Mouse (Mus musculus): ENCODE data around the gene Azgp1. TPM values are rescaled to one million over a fixed set of nuclear protein-coding genes. Genes with fewer than 3 reads are reported as not detected.
"Not testable (repeated sequence)": the region's sequence is repeated elsewhere in the genome, so short reads cannot be mapped to it uniquely, and the experiment has no call there.

Azgp1 gene
- polyA plus RNA-seq, 1 experiment from 2014 or later: 0.25 TPM

- WGBS: 61% methylated on average over 1 of the region's 1 CpGs
- no peak for ATAC-seq
- H3K9me3 ChIP-seq: no peaks in the 10 kb centered on the region
- H3K36me3 ChIP-seq: no peaks in the 10 kb centered on the region
- H3K4me3 ChIP-seq (replicated peaks): no peak overlapping the region
- H3K27ac ChIP-seq: no peak overlapping the region
- H3K4me2 ChIP-seq (replicated peaks): no peak overlapping the region
- H3K27me3 ChIP-seq (replicated peaks): no peaks in the 10 kb centered on the region
- no peaks in the 10 kb centered on the region for H3K4me1 ChIP-seq (replicated peaks)
- H3K9ac ChIP-seq: no peak overlapping the region
Observed at GRCm38 (mm10) chr5:137975434-137975833, 5.9 kb upstream of the Azgp1 start.

DNA sequence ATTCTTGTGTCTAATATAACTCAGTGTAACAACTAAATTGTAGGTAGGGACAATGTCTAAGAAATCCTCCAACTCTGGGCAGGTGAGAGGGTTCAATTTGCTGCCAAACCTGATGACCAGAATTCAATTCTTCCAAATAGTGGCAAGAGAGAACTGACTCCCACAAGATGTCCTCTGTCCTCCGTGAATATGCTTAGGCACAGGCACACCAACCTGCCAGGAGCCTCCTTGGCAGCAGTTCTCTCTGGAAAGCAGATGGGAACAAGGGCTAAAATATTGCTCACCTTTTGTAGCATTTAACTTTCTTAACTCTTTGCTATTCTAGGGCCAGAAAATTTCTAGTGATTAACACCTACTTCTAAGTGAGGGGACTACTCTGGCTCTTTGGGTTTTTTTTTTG is 4.0 kb upstream of the Azgp1 start:
- H3K9me3 ChIP-seq: no peaks in the 10 kb centered on the region
- no peak overlapping the region for H3K27ac ChIP-seq
- H3K4me1 ChIP-seq (replicated peaks): no peaks in the 10 kb centered on the region
- H3K27me3 ChIP-seq (replicated peaks): no peaks in the 10 kb centered on the region
- H3K36me3 ChIP-seq: no peaks in the 10 kb centered on the region
- no peak for ATAC-seq
- no peak overlapping the region for H3K4me2 ChIP-seq (replicated peaks)
- no peak overlapping the region for H3K9ac ChIP-seq
- H3K4me3 ChIP-seq (replicated peaks): no peak overlapping the region
- WGBS: 47% methylated on average over 1 of the region's 1 CpGs

GRCm38 (mm10) chr5:137979081-137979480 is 2.2 kb upstream of the Azgp1 start:
- H3K27me3 ChIP-seq (replicated peaks): no peaks in the 10 kb centered on the region
- no peak overlapping the region for H3K4me2 ChIP-seq (replicated peaks)
- no peak overlapping the region for H3K27ac ChIP-seq
- no peaks in the 10 kb centered on the region for H3K36me3 ChIP-seq
- 62% methylated on average over 2 of the region's 2 CpGs for WGBS
- no peak for ATAC-seq
- no peak overlapping the region for H3K4me3 ChIP-seq (replicated peaks)
- H3K9me3 ChIP-seq: no peaks in the 10 kb centered on the region
- no peak overlapping the region for H3K9ac ChIP-seq
- H3K4me1 ChIP-seq (replicated peaks): no peaks in the 10 kb centered on the region

DNA sequence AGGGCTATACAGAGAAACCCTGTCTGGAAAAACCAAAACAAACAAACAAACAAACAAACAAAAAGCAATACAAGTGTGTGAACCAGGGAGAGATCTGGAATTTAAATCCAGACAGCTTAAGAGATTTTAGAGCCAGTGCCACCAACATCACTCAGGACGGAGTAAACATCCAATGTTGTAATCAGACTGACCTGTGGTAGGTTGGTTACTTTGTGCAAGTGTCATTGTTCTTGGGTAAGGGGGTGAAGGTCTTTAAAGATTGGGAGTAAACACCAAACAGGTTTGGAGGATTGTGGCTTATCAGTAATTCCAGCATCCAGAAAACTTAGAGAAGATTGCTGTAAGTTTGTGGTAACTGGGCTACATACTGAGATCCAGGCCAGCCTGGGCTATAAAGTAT is 5.0 kb downstream of the Azgp1 start:
- no peak for ATAC-seq
- H3K9me3 ChIP-seq: no peaks in the 10 kb centered on the region
- H3K27ac ChIP-seq: no peak overlapping the region
- no peaks in the 10 kb centered on the region for H3K4me1 ChIP-seq (replicated peaks)
- WGBS: 83% methylated on average over 1 of the region's 1 CpGs
- H3K9ac ChIP-seq: no peak overlapping the region
- H3K36me3 ChIP-seq: no peaks in the 10 kb centered on the region
- H3K27me3 ChIP-seq (replicated peaks): no peaks in the 10 kb centered on the region
- no peak overlapping the region for H3K4me2 ChIP-seq (replicated peaks)
- H3K4me3 ChIP-seq (replicated peaks): no peak overlapping the region

GRCm38 (mm10) chr5:138009437-138009836 is 28.1 kb downstream of the Azgp1 start:
- H3K4me1 ChIP-seq (replicated peaks): no peaks in the 10 kb centered on the region
- no peak overlapping the region for H3K27ac ChIP-seq
- no peaks in the 10 kb centered on the region for H3K36me3 ChIP-seq
- WGBS: 92% methylated on average over 5 of the region's 5 CpGs
- no peak overlapping the region for H3K4me3 ChIP-seq (replicated peaks)
- H3K27me3 ChIP-seq (replicated peaks): no peaks in the 10 kb centered on the region
- H3K4me2 ChIP-seq (replicated peaks): no peak overlapping the region
- ATAC-seq: no peak
- no peaks in the 10 kb centered on the region for H3K9me3 ChIP-seq
- no peak overlapping the region for H3K9ac ChIP-seq

- WGBS: 84% methylated on average over 5 of the region's 5 CpGs
- H3K27me3 ChIP-seq (replicated peaks): no peaks in the 10 kb centered on the region
- no peaks in the 10 kb centered on the region for H3K36me3 ChIP-seq
- H3K4me1 ChIP-seq (replicated peaks): no peaks in the 10 kb centered on the region
- H3K4me2 ChIP-seq (replicated peaks): no peak overlapping the region
- H3K9me3 ChIP-seq: no peaks in the 10 kb centered on the region
- H3K4me3 ChIP-seq (replicated peaks): no peak overlapping the region
- no peak overlapping the region for H3K27ac ChIP-seq
- H3K9ac ChIP-seq: no peak overlapping the region
- no peak for ATAC-seq
Observed at GRCm38 (mm10) chr5:138012382-138012781, 31.1 kb downstream of the Azgp1 start.

- Histone ChIP-seq H3K9ac (no peak overlapping the region), H3K27ac (no peak overlapping the region), H3K4me2 (replicated peaks) (no peak overlapping the region), H3K36me3 (no peaks in the 10 kb centered on the region), H3K4me1 (replicated peaks) (no peaks in the 10 kb centered on the region), H3K9me3 (no peaks in the 10 kb centered on the region), H3K27me3 (replicated peaks) (no peaks in the 10 kb centered on the region), H3K4me3 (replicated peaks) (no peak overlapping the region)
- ATAC-seq: peak; percentile 81
- 69% methylated on average over 2 of the region's 2 CpGs for WGBS
Observed at GRCm38 (mm10) chr5:138016530-138016929, 35.2 kb downstream of the Azgp1 start.

DNA sequence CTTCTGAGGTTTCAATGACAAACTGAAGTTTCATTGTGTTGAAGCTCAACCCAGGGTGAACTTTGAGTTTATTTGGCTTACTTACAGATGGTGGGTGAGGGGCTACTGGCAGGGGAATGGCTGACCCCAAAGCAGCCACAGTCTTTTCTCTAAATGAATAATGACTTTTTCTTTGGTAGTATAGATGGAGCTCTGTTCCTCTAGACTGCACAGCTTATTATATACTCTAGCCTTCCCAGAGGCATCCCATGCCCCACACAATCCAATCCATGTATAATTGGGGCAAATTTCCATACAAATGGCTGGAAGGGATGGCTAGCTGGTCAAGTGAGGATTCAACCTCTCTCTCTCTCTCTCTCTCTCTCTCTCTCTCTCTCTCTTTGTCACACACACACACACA is 35.7 kb downstream of the Azgp1 start:
- H3K4me3 ChIP-seq (replicated peaks): no peak overlapping the region
- no peaks in the 10 kb centered on the region for H3K9me3 ChIP-seq
- no peaks in the 10 kb centered on the region for H3K27me3 ChIP-seq (replicated peaks)
- no peak overlapping the region for H3K4me2 ChIP-seq (replicated peaks)
- ATAC-seq: no peak
- no peaks in the 10 kb centered on the region for H3K36me3 ChIP-seq
- H3K27ac ChIP-seq: no peak overlapping the region
- no peaks in the 10 kb centered on the region for H3K4me1 ChIP-seq (replicated peaks)
- no peak overlapping the region for H3K9ac ChIP-seq

- ATAC-seq; H3K9ac ChIP-seq; H3K4me3 ChIP-seq (replicated peaks); H3K27me3 ChIP-seq (replicated peaks); H3K4me2 ChIP-seq (replicated peaks); H3K36me3 ChIP-seq; H3K9me3 ChIP-seq; H3K27ac ChIP-seq; H3K4me1 ChIP-seq (replicated peaks): not testable (repeated sequence)
- 86% methylated on average over 4 of the region's 4 CpGs for WGBS
Observed at GRCm38 (mm10) chr5:138019577-138019976, 38.3 kb downstream of the Azgp1 start.

GRCm38 (mm10) chr5:138020961-138021479 is 39.7 kb downstream of the Azgp1 start, which contains the start of the genes Smok3a and Smok3b:
Smok3a (plus strand) TSS chr5:138021261.
Smok3b (plus strand) TSS chr5:138021429.
- not testable (repeated sequence) for H3K4me1 ChIP-seq (replicated peaks); H3K27me3 ChIP-seq (replicated peaks); H3K36me3 ChIP-seq; H3K4me2 ChIP-seq (replicated peaks); H3K27ac ChIP-seq; ATAC-seq; H3K9me3 ChIP-seq; H3K9ac ChIP-seq; H3K4me3 ChIP-seq (replicated peaks)
- WGBS: 85% methylated on average over 5 of the region's 7 CpGs

Other genes with a start within 250 kb of the Azgp1 start
- gene Nyap1, start 239.9 kb upstream of the Azgp1 start, polyA plus RNA-seq (2015; fragmentation: Nextera tagmentation; extraction: Ambion mirVana): 2.3 and 2.8 TPM in 2 replicates
- 117 and 118 TPM in 2 replicates for gene Tsc22d4, start 235.8 kb upstream of the Azgp1 start, polyA plus RNA-seq (2015; fragmentation: Nextera tagmentation; extraction: Ambion mirVana)
- 22.3 and 22.7 TPM in 2 replicates for gene Ppp1r35, start 202.7 kb upstream of the Azgp1 start, polyA plus RNA-seq (2015; fragmentation: Nextera tagmentation; extraction: Ambion mirVana)
- gene Mepce, start 193.9 kb upstream of the Azgp1 start, polyA plus RNA-seq (2015; fragmentation: Nextera tagmentation; extraction: Ambion mirVana): 8.9 and 9.2 TPM in 2 replicates
- 13.6 and 15.6 TPM in 2 replicates for gene Zcwpw1, start 193.7 kb upstream of the Azgp1 start, polyA plus RNA-seq (2015; fragmentation: Nextera tagmentation; extraction: Ambion mirVana)
- gene Pilra, start 145.2 kb upstream of the Azgp1 start, polyA plus RNA-seq (2015; fragmentation: Nextera tagmentation; extraction: Ambion mirVana): 2.5 and 2.9 TPM in 2 replicates
- 1.1 and 2.8 TPM in 2 replicates for gene Pilrb1, start 123.4 kb upstream of the Azgp1 start, polyA plus RNA-seq (2015; fragmentation: Nextera tagmentation; extraction: Ambion mirVana)
- 0.74 and 1.2 TPM in 2 replicates for gene Pilrb2, start 109.7 kb upstream of the Azgp1 start, polyA plus RNA-seq (2015; fragmentation: Nextera tagmentation; extraction: Ambion mirVana)
- gene Cyp3a13, start 59.9 kb upstream of the Azgp1 start, polyA plus RNA-seq (2015; fragmentation: Nextera tagmentation; extraction: Ambion mirVana): 32.9 and 33.1 TPM in 2 replicates
- gene Gjc3, start 18.4 kb upstream of the Azgp1 start, polyA plus RNA-seq (2015; fragmentation: Nextera tagmentation; extraction: Ambion mirVana): 0.64 and 0.81 TPM in 2 replicates
- gene Smok3a, start 39.7 kb downstream of the Azgp1 start, polyA plus RNA-seq (2015; fragmentation: Nextera tagmentation; extraction: Ambion mirVana): not detected in 2 replicates
- not detected in 2 replicates for gene Smok3b, start 39.9 kb downstream of the Azgp1 start, polyA plus RNA-seq (2015; fragmentation: Nextera tagmentation; extraction: Ambion mirVana)
- not detected in 2 replicates for gene Smok3c, start 71.7 kb downstream of the Azgp1 start, polyA plus RNA-seq (2015; fragmentation: Nextera tagmentation; extraction: Ambion mirVana)
- 13.7 and 15.0 TPM in 2 replicates for gene Zkscan1, start 103.6 kb downstream of the Azgp1 start, polyA plus RNA-seq (2015; fragmentation: Nextera tagmentation; extraction: Ambion mirVana)
- 43.3 and 45.9 TPM in 2 replicates for gene Zscan21, start 135.4 kb downstream of the Azgp1 start, polyA plus RNA-seq (2015; fragmentation: Nextera tagmentation; extraction: Ambion mirVana)
- 15.8 and 16.4 TPM in 2 replicates for gene Zfp113, start 174.2 kb downstream of the Azgp1 start, polyA plus RNA-seq (2015; fragmentation: Nextera tagmentation; extraction: Ambion mirVana)
- gene Cops6, start 179.6 kb downstream of the Azgp1 start, polyA plus RNA-seq (2015; fragmentation: Nextera tagmentation; extraction: Ambion mirVana): 276 and 300 TPM in 2 replicates
- gene Ap4m1, start 190.5 kb downstream of the Azgp1 start, polyA plus RNA-seq (2015; fragmentation: Nextera tagmentation; extraction: Ambion mirVana): 19.8 and 20.6 TPM in 2 replicates
- 153 and 165 TPM in 2 replicates for gene Mcm7, start 190.9 kb downstream of the Azgp1 start, polyA plus RNA-seq (2015; fragmentation: Nextera tagmentation; extraction: Ambion mirVana)
- 67.8 and 70.0 TPM in 2 replicates for gene Taf6, start 205.9 kb downstream of the Azgp1 start, polyA plus RNA-seq (2015; fragmentation: Nextera tagmentation; extraction: Ambion mirVana)
- gene Cnpy4, start 206.0 kb downstream of the Azgp1 start, polyA plus RNA-seq (2015; fragmentation: Nextera tagmentation; extraction: Ambion mirVana): 37.0 and 38.8 TPM in 2 replicates
- 7.5 TPM in 2 replicates for gene Mblac1, start 212.8 kb downstream of the Azgp1 start, polyA plus RNA-seq (2015; fragmentation: Nextera tagmentation; extraction: Ambion mirVana)
- not detected in 2 replicates for gene Nxpe5, start 244.4 kb downstream of the Azgp1 start, polyA plus RNA-seq (2015; fragmentation: Nextera tagmentation; extraction: Ambion mirVana)